Mouse (Mus musculus): ENCODE results near the gene Kcnj14. TPM values are rescaled to one million over a fixed set of nuclear protein-coding genes. Genes with fewer than 3 reads are reported as not detected.
A peak's percentile ranks its signal among the peaks of the same experiment; 100 is the strongest.

Gene Kcnj14
- polyA plus RNA-seq, 1 experiment from 2014 or later = 0.12 TPM

GRCm38 (mm10) chr7:45782271-45782670 is 42.3 kb downstream of the Kcnj14 start:
- Histone ChIP-seq H3K36me3 (replicated peaks) (no peaks in the 10 kb centered on the region), H3K27me3 (peaks cover 80% of the 10 kb centered on the region), H3K9me3 (replicated peaks) (no peaks in the 10 kb centered on the region), H3K4me3 (replicated peaks) (no peak overlapping the region), H3K4me1 (replicated peaks) (peaks cover 23% of the 10 kb centered on the region), H3K27ac (replicated peaks) (no peak overlapping the region), H3K9ac (no peak overlapping the region), H3K4me2 (no peak overlapping the region)
- no peak for ATAC-seq (ENCODE audit: insufficient read depth)
- 46% methylated on average over 4 of the region's 4 CpGs for WGBS (ENCODE audit: insufficient replicate concordance)

- Histone ChIP-seq H3K4me1 (replicated peaks) (peaks cover 13% of the 10 kb centered on the region), H3K27me3 (peaks cover 50% of the 10 kb centered on the region), H3K4me3 (replicated peaks) (no peak overlapping the region), H3K9ac (no peak overlapping the region), H3K4me2 (peak overlapping the region; percentile 32; the same call in 1 of the 2 replicates), H3K36me3 (replicated peaks) (no peaks in the 10 kb centered on the region), H3K27ac (replicated peaks) (no peak overlapping the region), H3K9me3 (replicated peaks) (no peaks in the 10 kb centered on the region)
- 14% methylated on average over 22 of the region's 22 CpGs for WGBS (ENCODE audit: insufficient replicate concordance)
- ATAC-seq (ENCODE audit: insufficient read depth) = no peak
These were observed 45.4 kb downstream of the Kcnj14 start for GRCm38 (mm10) chr7:45779081-45779641.

- H3K4me1 ChIP-seq (replicated peaks) = peaks cover 6% of the 10 kb centered on the region
- H3K27me3 ChIP-seq = peaks cover 34% of the 10 kb centered on the region
- no peaks in the 10 kb centered on the region for H3K36me3 ChIP-seq (replicated peaks)
- ATAC-seq (ENCODE audit: insufficient read depth) = no peak
- WGBS (ENCODE audit: insufficient replicate concordance) = 46% methylated on average over 7 of the region's 7 CpGs
- no peak overlapping the region for H3K27ac ChIP-seq (replicated peaks)
- H3K9ac ChIP-seq = no peak overlapping the region
- H3K4me2 ChIP-seq = no peak overlapping the region
- no peaks in the 10 kb centered on the region for H3K9me3 ChIP-seq (replicated peaks)
- no peak overlapping the region for H3K4me3 ChIP-seq (replicated peaks)
These were observed 49.3 kb downstream of the Kcnj14 start for GRCm38 (mm10) chr7:45775237-45775636.

- Histone ChIP-seq H3K4me1 (replicated peaks) (no peaks in the 10 kb centered on the region), H3K27me3 (0 out of 2 replicates have a peak, but pooled peaks cover 13% of the 10 kb centered on the region), H3K4me2 (no peak overlapping the region), H3K27ac (replicated peaks) (no peak overlapping the region), H3K36me3 (replicated peaks) (no peaks in the 10 kb centered on the region), H3K9ac (no peak overlapping the region), H3K4me3 (replicated peaks) (no peak overlapping the region), H3K9me3 (replicated peaks) (no peaks in the 10 kb centered on the region)
- 51% methylated on average over 4 of the region's 4 CpGs for WGBS (ENCODE audit: insufficient replicate concordance)
- no peak for ATAC-seq (ENCODE audit: insufficient read depth)
These were observed 53.5 kb downstream of the Kcnj14 start for GRCm38 (mm10) chr7:45771101-45771500.

- no peak overlapping the region for H3K4me2 ChIP-seq
- H3K27me3 ChIP-seq = peaks cover 13% of the 10 kb centered on the region; the same call in 1 of the 2 replicates
- H3K9ac ChIP-seq = no peak overlapping the region
- no peak for ATAC-seq (ENCODE audit: insufficient read depth)
- H3K4me3 ChIP-seq (replicated peaks) = no peak overlapping the region
- no peaks in the 10 kb centered on the region for H3K4me1 ChIP-seq (replicated peaks)
- H3K27ac ChIP-seq (replicated peaks) = no peak overlapping the region
- WGBS (ENCODE audit: insufficient replicate concordance) = 48% methylated on average over 8 of the region's 8 CpGs
- H3K36me3 ChIP-seq (replicated peaks) = no peaks in the 10 kb centered on the region
- H3K9me3 ChIP-seq (replicated peaks) = no peaks in the 10 kb centered on the region
These were observed 54.0 kb downstream of the Kcnj14 start for GRCm38 (mm10) chr7:45770427-45771082.

DNA sequence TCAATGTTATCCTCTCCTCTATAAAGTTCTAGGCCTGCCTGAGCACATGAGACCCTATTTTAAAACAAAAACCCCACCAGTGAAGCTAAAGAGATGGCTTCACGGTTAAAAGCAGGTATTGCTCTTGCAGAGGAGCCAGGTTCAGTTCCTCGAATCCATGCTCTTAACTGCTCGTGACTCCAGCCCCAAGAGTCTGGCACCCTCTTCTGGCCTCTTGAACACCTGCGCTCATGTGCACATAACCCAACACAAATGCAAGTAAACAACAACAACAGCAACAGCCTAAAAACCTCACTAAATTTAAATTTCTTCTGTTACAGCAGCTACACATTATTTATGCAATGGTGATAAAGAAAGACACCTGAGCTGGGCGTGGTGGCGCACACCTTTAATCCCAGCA is 57.1 kb downstream of the Kcnj14 start:
- H3K36me3 ChIP-seq (replicated peaks) = no peaks in the 10 kb centered on the region
- no peaks in the 10 kb centered on the region for H3K4me1 ChIP-seq (replicated peaks)
- H3K27me3 ChIP-seq = peaks cover 4% of the 10 kb centered on the region; the same call in 1 of the 2 replicates
- H3K27ac ChIP-seq (replicated peaks) = no peak overlapping the region
- H3K4me2 ChIP-seq = no peak overlapping the region
- H3K9ac ChIP-seq = no peak overlapping the region
- H3K4me3 ChIP-seq (replicated peaks) = no peak overlapping the region
- no peaks in the 10 kb centered on the region for H3K9me3 ChIP-seq (replicated peaks)
- 73% methylated on average over 6 of the region's 6 CpGs for WGBS (ENCODE audit: insufficient replicate concordance)
- no peak for ATAC-seq (ENCODE audit: insufficient read depth)

GRCm38 (mm10) chr7:45766764-45767163 is 57.8 kb downstream of the Kcnj14 start:
- Histone ChIP-seq H3K4me3 (replicated peaks) (no peak overlapping the region), H3K9ac (no peak overlapping the region), H3K27ac (replicated peaks) (no peak overlapping the region), H3K4me1 (replicated peaks) (no peaks in the 10 kb centered on the region), H3K27me3 (peaks cover 2% of the 10 kb centered on the region; the same call in 1 of the 2 replicates), H3K4me2 (no peak overlapping the region), H3K36me3 (replicated peaks) (no peaks in the 10 kb centered on the region), H3K9me3 (replicated peaks) (no peaks in the 10 kb centered on the region)
- no peak for ATAC-seq (ENCODE audit: insufficient read depth)
- WGBS (ENCODE audit: insufficient replicate concordance) = 50% methylated on average over 8 of the region's 8 CpGs

Other genes with a start within 250 kb of the Kcnj14 start
- not detected in 2 replicates for gene Fgf21, start 209.3 kb downstream of the Kcnj14 start, polyA plus RNA-seq (2015; fragmentation: Nextera tagmentation; extraction: Ambion mirVana)
- gene Fut1, start 207.5 kb downstream of the Kcnj14 start, polyA plus RNA-seq (2015; fragmentation: Nextera tagmentation; extraction: Ambion mirVana) = not detected in 2 replicates
- gene Izumo1, start 203.0 kb downstream of the Kcnj14 start, polyA plus RNA-seq (2015; fragmentation: Nextera tagmentation; extraction: Ambion mirVana) = 0.06 and 0.10 TPM in 2 replicates
- 2.8 and 3.8 TPM in 2 replicates for gene Rasip1, start 197.3 kb downstream of the Kcnj14 start, polyA plus RNA-seq (2015; fragmentation: Nextera tagmentation; extraction: Ambion mirVana)
- gene Mamstr, start 184.8 kb downstream of the Kcnj14 start, polyA plus RNA-seq (2015; fragmentation: Nextera tagmentation; extraction: Ambion mirVana) = 0.91 and 1.2 TPM in 2 replicates
- 0.06 TPM in 1 of 2 replicates, not detected in the other for gene Fut2, start 158.4 kb downstream of the Kcnj14 start, polyA plus RNA-seq (2015; fragmentation: Nextera tagmentation; extraction: Ambion mirVana)
- gene Ntn5, start 140.8 kb downstream of the Kcnj14 start, polyA plus RNA-seq (2015; fragmentation: Nextera tagmentation; extraction: Ambion mirVana) = not detected in 2 replicates
- gene Sec1, start 130.4 kb downstream of the Kcnj14 start, polyA plus RNA-seq (2015; fragmentation: Nextera tagmentation; extraction: Ambion mirVana) = 0.05 and 0.06 TPM in 2 replicates
- gene Car11, start 124.9 kb downstream of the Kcnj14 start, polyA plus RNA-seq (2015; fragmentation: Nextera tagmentation; extraction: Ambion mirVana) = 0.26 and 0.44 TPM in 2 replicates
- 0.46 and 0.85 TPM in 2 replicates for gene Dbp, start 119.7 kb downstream of the Kcnj14 start, polyA plus RNA-seq (2015; fragmentation: Nextera tagmentation; extraction: Ambion mirVana)
- gene Rpl18, start 109.3 kb downstream of the Kcnj14 start, polyA plus RNA-seq (2015; fragmentation: Nextera tagmentation; extraction: Ambion mirVana) = 533 and 542 TPM in 2 replicates
- gene Sphk2, start 106.8 kb downstream of the Kcnj14 start, polyA plus RNA-seq (2015; fragmentation: Nextera tagmentation; extraction: Ambion mirVana) = 10.4 and 13.3 TPM in 2 replicates
- 0.30 and 0.33 TPM in 2 replicates for gene Fam83e, start 103.6 kb downstream of the Kcnj14 start, polyA plus RNA-seq (2015; fragmentation: Nextera tagmentation; extraction: Ambion mirVana)
- gene Spaca4, start 99.0 kb downstream of the Kcnj14 start, polyA plus RNA-seq (2015; fragmentation: Nextera tagmentation; extraction: Ambion mirVana) = not detected in 2 replicates
- gene Lmtk3, start 41.0 kb downstream of the Kcnj14 start, polyA plus RNA-seq (2015; fragmentation: Nextera tagmentation; extraction: Ambion mirVana) = not detected in 2 replicates
- gene Sult2b1, start 40.1 kb downstream of the Kcnj14 start, polyA plus RNA-seq (2015; fragmentation: Nextera tagmentation; extraction: Ambion mirVana) = 0.07 and 0.22 TPM in 2 replicates
- gene Cyth2, start 10.2 kb downstream of the Kcnj14 start, polyA plus RNA-seq (2015; fragmentation: Nextera tagmentation; extraction: Ambion mirVana) = 30.4 and 30.9 TPM in 2 replicates
- 24.7 and 25.3 TPM in 2 replicates for gene Grwd1, start 6.2 kb upstream of the Kcnj14 start, polyA plus RNA-seq (2015; fragmentation: Nextera tagmentation; extraction: Ambion mirVana)
- gene Kdelr1, start 48.0 kb upstream of the Kcnj14 start, polyA plus RNA-seq (2015; fragmentation: Nextera tagmentation; extraction: Ambion mirVana) = 27.6 TPM in 2 replicates
- gene Grin2d, start 53.6 kb upstream of the Kcnj14 start, polyA plus RNA-seq (2015; fragmentation: Nextera tagmentation; extraction: Ambion mirVana) = 0.05 TPM in 2 replicates
- 0.94 and 1.3 TPM in 2 replicates for gene Syngr4, start 71.9 kb upstream of the Kcnj14 start, polyA plus RNA-seq (2015; fragmentation: Nextera tagmentation; extraction: Ambion mirVana)
- gene Tmem143, start 72.2 kb upstream of the Kcnj14 start, polyA plus RNA-seq (2015; fragmentation: Nextera tagmentation; extraction: Ambion mirVana) = 3.6 and 4.0 TPM in 2 replicates
- 59.9 and 65.0 TPM in 2 replicates for gene Emp3, start 96.6 kb upstream of the Kcnj14 start, polyA plus RNA-seq (2015; fragmentation: Nextera tagmentation; extraction: Ambion mirVana)
- gene Ccdc114, start 99.3 kb upstream of the Kcnj14 start, polyA plus RNA-seq (2015; fragmentation: Nextera tagmentation; extraction: Ambion mirVana) = 0.91 and 1.2 TPM in 2 replicates
- 11.4 and 16.7 TPM in 2 replicates for gene Abcc6, start 205.5 kb upstream of the Kcnj14 start, polyA plus RNA-seq (2015; fragmentation: Nextera tagmentation; extraction: Ambion mirVana)
- gene Nomo1, start 208.9 kb upstream of the Kcnj14 start, polyA plus RNA-seq (2015; fragmentation: Nextera tagmentation; extraction: Ambion mirVana) = 22.5 and 24.0 TPM in 2 replicates